Mouse (Mus musculus): ENCODE results near the gene Junb.

DNA sequence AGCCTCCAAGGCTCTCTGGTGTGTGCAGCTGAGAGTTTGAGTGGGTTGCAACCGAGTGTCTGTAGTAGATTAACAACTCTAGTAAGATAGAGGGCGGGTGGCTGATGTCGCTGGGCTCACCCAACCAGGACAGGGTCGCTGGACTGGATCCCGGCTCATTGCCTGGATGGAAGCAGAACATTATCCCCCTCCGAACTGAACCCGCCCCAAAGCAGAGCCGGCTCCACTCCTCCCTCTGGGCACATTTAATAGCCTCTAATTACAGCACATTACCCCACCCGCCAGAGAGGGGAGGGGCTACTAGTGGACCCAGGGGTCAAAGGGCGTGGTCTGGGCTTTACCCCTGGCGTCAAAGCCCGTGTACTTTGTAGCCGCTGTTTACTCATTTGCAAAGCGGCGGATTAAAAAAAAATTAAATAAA lies 10.8 kb upstream of the Junb start:
- TF ChIP-seq CTCF (conservative IDR thresholded peaks at IDR 0.05; ENCODE audit: insufficient read depth, insufficient read length, low read depth, low read length) (no peak), POLR2A (IDR thresholded peaks at IDR 0.05; ENCODE audit: low read depth, low read length) (no peak)
